Mouse (Mus musculus) mature B cell (primary cell): ENCODE measurements around the gene Elof1.

ENCODE experiments used
- in situ Hi-C: fragments of 300-500 bp; cut with MboI; formaldehyde crosslinking; loops from 2 replicates; pipeline ENCODE4 v1.14.3; 2019

Elof1 gene

GRCm38 (mm10) chr9:22136765-22137547, 20.0 kb upstream of the Elof1 start:
- in situ Hi-C loops: no loop called here

- in situ Hi-C loops: no loop called here
Measured at GRCm38 (mm10) chr9:22135644-22136390, 18.8 kb upstream of the Elof1 start, which contains the start of gene Acp5. Gene Acp5, minus strand, starts transcription at chr9:22135711.

- in situ Hi-C loops: no loop called here
Measured at GRCm38 (mm10) chr9:22134988-22135643, 18.1 kb upstream of the Elof1 start.

DNA sequence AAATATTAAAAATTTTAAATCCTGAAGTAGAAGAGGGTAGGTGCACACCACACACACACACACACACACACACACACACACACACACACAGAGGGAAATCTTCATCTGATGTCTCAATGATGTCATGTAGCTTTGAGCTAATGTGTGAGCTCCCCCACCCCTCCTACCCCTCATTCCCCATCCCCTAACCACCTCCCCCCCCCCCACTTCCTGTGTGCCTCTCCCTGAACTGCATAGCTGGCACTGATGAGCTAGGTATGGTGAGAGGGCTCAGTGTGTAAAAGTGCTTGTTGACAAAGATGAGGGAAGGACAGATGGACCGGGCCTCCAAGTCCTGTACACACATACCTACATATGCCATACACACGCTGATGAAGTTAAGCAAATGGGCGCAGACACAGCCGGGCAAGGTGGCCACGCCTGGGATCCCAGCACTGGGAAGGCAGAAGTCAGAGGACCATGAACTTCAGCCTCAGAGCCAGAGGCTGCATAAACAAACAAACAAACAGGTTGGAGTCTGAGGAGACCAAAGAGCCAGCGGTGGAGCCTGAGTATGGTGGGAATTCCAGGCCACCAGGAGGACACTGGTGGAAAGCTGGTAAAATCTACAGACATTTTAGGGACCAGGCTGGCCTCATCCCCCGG, 17.4 kb upstream of the Elof1 start:
- in situ Hi-C loops: no loop called here

DNA sequence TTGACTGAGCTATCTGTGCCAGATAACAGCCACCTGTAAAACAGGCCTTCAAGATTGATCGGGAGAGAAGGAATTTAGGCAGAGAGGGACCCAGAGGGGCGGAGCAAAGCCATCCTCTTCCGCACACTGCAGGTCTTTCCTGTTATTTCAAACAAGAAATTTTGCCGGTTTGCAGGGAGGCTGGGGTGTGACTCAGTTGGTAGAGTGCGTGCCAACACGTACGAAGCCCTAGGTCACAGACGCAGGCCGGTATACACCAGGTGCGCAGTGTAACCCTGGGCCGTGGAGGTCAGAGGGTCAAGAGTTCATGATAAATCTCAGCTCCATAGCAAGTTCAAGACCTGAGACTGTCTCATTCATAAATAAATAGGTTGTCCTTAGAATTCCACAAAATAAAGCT, 15.2 kb upstream of the Elof1 start:
- in situ Hi-C loops: no loop called here

GRCm38 (mm10) chr9:22131226-22131981, 14.4 kb upstream of the Elof1 start:
- in situ Hi-C loops: no loop called here

GRCm38 (mm10) chr9:22125246-22126027, 8.5 kb upstream of the Elof1 start:
- in situ Hi-C loops: no loop called here

- in situ Hi-C loops: no loop called here
Measured at GRCm38 (mm10) chr9:22124169-22124568, 7.2 kb upstream of the Elof1 start.

GRCm38 (mm10) chr9:22123069-22123609, 6.2 kb upstream of the Elof1 start:
- in situ Hi-C loops: no loop called here

DNA sequence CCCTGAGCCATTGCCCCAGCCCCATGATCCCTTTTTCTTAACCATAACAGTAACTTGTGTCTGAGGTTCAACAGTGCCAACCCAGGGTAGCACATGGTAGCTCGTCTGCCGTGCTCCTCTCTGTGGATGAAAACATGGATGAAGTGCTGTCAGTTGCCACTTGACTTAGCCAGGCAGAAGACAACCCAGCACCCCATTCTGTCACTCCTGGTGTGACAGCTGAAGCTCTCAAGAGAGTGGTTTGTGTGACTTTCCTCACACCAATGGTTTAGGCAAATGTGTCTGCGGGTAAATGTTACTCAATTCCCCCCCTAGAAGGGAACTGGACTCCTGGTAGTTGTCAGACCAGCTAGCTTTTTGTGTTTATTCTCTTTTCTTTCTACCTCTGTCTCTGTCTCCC, 5.0 kb upstream of the Elof1 start:
- in situ Hi-C loops: no loop called here

DNA sequence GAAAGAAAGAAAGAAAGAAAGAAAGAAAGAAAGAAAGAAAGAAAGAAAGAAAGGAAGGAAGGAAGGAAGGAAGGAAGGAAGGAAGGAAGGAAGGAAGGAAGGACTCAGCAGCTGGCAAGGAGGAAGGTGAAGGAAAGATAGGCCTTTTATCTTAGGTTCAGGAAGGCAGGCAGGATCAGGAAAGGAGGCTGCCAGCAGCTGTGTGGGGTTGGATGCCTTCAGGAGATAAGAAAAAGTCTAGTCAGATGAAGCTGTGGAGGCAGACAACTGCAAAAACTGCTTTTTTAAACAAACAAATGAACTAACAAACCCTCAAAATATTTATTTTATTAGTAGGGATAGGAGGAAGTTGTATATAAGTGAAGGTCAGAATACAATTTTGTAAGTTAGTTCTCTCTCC, 4.6 kb upstream of the Elof1 start:
- in situ Hi-C loops: no loop called here

DNA sequence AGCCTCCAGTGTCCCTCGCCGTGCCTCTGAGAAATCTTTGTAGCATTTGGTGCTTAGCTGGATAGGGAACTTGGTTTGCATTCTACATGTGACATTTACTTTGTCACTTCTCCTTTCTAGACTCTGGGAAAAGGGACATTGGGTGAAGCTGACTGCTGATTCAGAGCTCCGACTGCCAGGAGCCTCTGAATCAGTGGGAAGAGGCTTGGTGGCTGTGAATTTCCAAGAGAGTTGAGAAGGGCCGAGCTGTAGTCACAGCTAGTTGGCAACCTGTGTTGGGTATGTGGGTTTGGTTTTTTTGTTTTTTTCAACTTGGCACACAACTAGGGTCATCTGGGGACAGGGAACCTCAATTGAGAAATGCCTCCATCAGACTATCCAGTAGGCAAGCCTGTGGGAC, 2.6 kb upstream of the Elof1 start:
- in situ Hi-C loops: no loop called here

GRCm38 (mm10) chr9:22117754-22118456, 933 bp upstream of the Elof1 start:
- in situ Hi-C loops: no loop called here

DNA sequence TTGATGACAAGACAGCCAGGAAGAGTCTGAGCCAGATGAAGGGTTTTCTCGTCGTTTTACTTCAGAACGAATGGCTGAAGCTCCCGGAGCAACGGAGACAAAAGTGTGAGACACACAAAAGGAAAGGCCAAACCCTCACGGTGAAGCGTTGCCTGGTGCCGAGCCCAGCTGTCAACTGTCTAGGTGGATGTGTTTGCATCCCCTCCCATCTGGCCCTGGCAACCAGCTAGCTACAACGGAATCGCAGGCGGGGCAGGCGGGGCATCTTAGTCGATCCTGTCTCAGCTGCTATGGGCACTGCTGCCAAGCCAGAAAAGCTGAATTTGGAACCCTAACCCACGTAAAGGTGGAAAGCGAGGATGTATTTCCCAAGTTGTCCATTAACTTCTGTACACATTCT, 886 bp downstream of the Elof1 start:
- in situ Hi-C loops: no loop called here

- in situ Hi-C loops: no loop called here
Measured at GRCm38 (mm10) chr9:22115635-22116034, 1.3 kb downstream of the Elof1 start.

DNA sequence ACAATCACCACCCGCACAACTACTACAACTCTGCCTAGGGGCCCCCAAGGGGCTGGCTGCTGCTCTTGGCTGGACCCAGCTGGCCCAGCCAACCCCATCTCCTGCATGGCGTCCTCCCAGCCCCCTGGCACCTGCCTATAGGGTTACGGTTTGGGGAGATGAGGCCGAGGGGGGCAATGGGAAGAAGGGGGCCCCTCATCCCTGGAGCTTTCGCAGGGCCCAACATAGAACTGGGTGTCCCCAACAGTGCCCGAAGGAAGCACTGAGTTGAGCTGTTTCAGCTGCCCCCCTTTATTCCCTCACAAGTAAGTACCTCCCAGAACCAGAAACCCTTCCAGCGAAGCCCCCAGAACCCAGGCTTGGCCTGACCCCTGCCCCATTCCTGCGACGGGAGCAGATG, 8.8 kb downstream of the Elof1 start:
- in situ Hi-C loops: no loop called here

GRCm38 (mm10) chr9:22099922-22100321, 17.1 kb downstream of the Elof1 start:
- in situ Hi-C loops: no loop called here

GRCm38 (mm10) chr9:22098993-22099696, 17.8 kb downstream of the Elof1 start, which contains the start of gene Cnn1:
Gene Cnn1, plus strand, starts transcription at chr9:22099216.
- in situ Hi-C loops: no loop called here

- in situ Hi-C loops: no loop called here
Measured at GRCm38 (mm10) chr9:22095854-22096307, 21.1 kb downstream of the Elof1 start.
